Mouse (Mus musculus): ENCODE data around the gene Acer3. TPM values are rescaled to one million over a fixed set of nuclear protein-coding genes. Genes with fewer than 3 reads are reported as not detected.
"Not testable (repeated sequence)": the region's sequence is repeated elsewhere in the genome, so short reads cannot be mapped to it uniquely, and the experiment has no call there.

Gene Acer3
- polyA plus RNA-seq, 1 experiment from 2014 or later = 23.2 TPM

DNA sequence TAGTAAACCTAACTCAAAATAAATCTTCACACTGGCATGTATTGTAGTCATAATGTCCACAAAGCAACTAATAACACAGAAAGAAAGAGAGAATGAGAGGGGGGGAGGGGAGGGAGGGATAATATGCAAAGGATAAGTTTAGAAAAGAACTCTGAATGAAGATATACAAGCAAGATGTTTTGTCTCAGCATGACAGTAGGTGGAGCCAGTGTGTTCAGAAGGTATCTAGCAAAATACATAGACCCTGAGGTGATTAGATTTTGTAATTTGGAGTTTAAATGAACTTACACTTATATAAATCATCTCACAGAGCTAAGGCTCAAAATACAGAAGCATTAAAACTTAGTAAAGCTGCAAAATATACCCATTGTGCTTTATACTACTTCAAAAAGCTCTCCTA lies 44.7 kb downstream of the Acer3 start:
- no peak overlapping the region for H3K9ac ChIP-seq (ENCODE audit: low read depth, low read length)
- H3K4me2 ChIP-seq (ENCODE audit: low read depth, low read length) = no peak overlapping the region
- no peak overlapping the region for H3K27ac ChIP-seq (ENCODE audit: low read length)
- H3K36me3 ChIP-seq (ENCODE audit: control insufficient read depth, insufficient read depth) = no peaks in the 10 kb centered on the region
- no peak overlapping the region for H3K4me3 ChIP-seq (ENCODE audit: low read depth, low read length)
- no peaks in the 10 kb centered on the region for H3K9me3 ChIP-seq (replicated peaks; ENCODE audit: control insufficient read depth, low read length)
- no peaks in the 10 kb centered on the region for H3K4me1 ChIP-seq (ENCODE audit: control insufficient read depth, low read depth, low read length)
- H3K27me3 ChIP-seq (ENCODE audit: control insufficient read depth, insufficient read depth, low read depth, low read length) = no peaks in the 10 kb centered on the region
- no peak for ATAC-seq (ENCODE audit: low read depth)

DNA sequence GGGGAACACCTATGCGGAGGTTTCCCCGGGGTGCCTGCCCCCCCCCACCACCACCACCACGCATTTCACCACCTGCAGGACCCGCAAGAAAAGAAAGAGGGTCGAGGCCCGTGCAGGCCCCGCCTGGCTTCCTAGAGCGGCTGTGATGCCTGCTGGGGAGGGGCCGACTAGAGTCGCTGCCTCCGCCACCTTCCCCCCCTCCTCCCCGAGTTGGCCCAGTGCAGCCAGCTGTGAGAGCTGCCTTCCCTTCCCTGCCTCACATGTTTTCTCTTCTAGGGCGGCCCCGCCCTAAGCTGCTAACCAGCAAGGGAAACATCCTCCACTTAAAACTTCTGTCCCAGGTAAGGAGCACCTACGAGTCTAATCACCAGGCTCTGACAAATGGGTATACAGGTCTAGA lies 52.8 kb downstream of the Acer3 start:
- not testable (repeated sequence) for H3K9me3 ChIP-seq (replicated peaks; ENCODE audit: control insufficient read depth, low read length); H3K36me3 ChIP-seq (ENCODE audit: control insufficient read depth, insufficient read depth); H3K27me3 ChIP-seq (ENCODE audit: control insufficient read depth, insufficient read depth, low read depth, low read length); H3K4me2 ChIP-seq (ENCODE audit: low read depth, low read length); ATAC-seq (ENCODE audit: low read depth); H3K27ac ChIP-seq (ENCODE audit: low read length); H3K9ac ChIP-seq (ENCODE audit: low read depth, low read length); H3K4me3 ChIP-seq (ENCODE audit: low read depth, low read length); H3K4me1 ChIP-seq (ENCODE audit: control insufficient read depth, low read depth, low read length)
- WGBS (ENCODE audit: insufficient replicate concordance) = 61% methylated on average over 12 of the region's 15 CpGs

DNA sequence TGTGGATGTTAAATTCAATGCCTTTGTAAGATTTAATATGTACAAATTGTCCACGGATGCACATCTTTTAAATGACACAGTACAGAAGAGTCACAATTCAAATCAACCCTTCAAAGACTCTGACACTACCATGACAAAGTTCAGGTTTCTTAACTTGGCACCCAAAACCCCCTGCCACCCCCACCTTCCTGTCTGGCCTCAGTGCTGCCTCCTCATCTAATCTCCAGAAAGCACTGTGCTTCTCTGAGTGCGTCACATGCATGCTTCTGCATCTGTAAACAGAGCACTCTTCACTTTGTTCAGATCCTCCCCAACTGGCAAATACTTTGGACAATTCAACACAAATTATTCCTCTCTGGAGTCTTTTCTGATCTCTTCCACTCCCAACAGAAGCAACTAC lies 68.5 kb downstream of the Acer3 start:
- no peak overlapping the region for H3K4me3 ChIP-seq (ENCODE audit: low read depth, low read length)
- H3K27me3 ChIP-seq (ENCODE audit: control insufficient read depth, insufficient read depth, low read depth, low read length) = no peaks in the 10 kb centered on the region
- H3K9ac ChIP-seq (ENCODE audit: low read depth, low read length) = no peak overlapping the region
- no peak for ATAC-seq (ENCODE audit: low read depth)
- H3K36me3 ChIP-seq (ENCODE audit: control insufficient read depth, insufficient read depth) = peaks cover 5% of the 10 kb centered on the region; the same call in 1 of the 2 replicates
- no peaks in the 10 kb centered on the region for H3K4me1 ChIP-seq (ENCODE audit: control insufficient read depth, low read depth, low read length)
- no peaks in the 10 kb centered on the region for H3K9me3 ChIP-seq (replicated peaks; ENCODE audit: control insufficient read depth, low read length)
- 72% methylated on average over 2 of the region's 2 CpGs for WGBS (ENCODE audit: insufficient replicate concordance)
- H3K27ac ChIP-seq (ENCODE audit: low read length) = no peak overlapping the region
- no peak overlapping the region for H3K4me2 ChIP-seq (ENCODE audit: low read depth, low read length)

DNA sequence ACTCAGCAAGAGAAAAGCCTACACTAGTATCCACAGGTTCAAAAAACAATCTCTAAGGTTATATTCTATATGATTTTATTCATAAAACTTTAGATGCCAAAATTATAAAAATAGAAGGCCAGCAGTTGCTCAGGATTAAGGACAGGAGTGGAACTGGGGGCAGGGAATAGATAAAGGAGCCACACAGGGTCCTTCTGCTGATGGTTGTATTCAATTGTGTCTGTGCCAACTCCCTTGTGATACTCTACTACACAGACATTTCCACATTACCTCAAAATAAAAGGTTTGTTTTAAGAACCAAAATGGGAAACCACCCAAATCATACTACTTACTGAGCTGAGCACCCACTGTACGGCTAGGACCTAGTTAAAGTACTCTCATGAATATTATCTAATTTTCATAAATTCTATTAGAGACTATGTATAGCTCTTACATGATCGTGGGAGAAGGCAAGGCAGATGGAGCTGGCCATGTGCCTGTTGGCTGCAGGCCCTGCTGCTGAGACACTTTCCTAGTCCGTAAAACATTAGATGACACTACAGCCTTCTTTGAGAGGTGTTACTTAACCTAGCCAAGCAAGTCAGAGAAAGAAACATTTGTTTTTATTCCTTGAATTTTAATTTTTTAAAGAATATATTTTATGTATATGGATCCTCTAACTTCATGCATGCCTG lies 84.2 kb downstream of the Acer3 start:
- H3K27ac ChIP-seq (ENCODE audit: low read length) = no peak overlapping the region
- WGBS (ENCODE audit: insufficient replicate concordance) = 83% methylated on average over 3 of the region's 3 CpGs
- no peak for ATAC-seq (ENCODE audit: low read depth)

DNA sequence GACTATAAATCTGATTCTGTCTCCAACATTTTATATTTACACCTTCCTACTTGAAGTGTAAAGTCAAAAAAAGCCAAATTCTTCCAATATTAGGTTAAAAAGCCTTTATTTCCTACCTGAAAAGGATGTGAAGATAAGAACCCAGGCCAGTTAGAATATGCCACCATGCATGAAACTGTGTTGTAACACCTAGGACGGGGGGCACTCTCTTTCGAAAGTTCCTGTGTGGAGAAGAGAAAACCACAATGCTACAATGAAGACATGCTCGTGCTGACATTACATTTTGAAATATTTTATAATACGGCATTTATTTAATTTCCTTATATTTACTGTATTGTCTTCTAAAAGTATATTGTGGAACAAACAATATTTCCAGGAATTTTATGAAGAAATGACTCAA lies 97.2 kb downstream of the Acer3 start:
- Histone ChIP-seq H3K27me3 (ENCODE audit: control insufficient read depth, insufficient read depth, low read depth, low read length) (no peaks in the 10 kb centered on the region), H3K4me3 (ENCODE audit: low read depth, low read length) (no peak overlapping the region), H3K4me1 (ENCODE audit: control insufficient read depth, low read depth, low read length) (no peaks in the 10 kb centered on the region), H3K27ac (ENCODE audit: low read length) (no peak overlapping the region), H3K9ac (ENCODE audit: low read depth, low read length) (no peak overlapping the region), H3K4me2 (ENCODE audit: low read depth, low read length) (no peak overlapping the region), H3K36me3 (ENCODE audit: control insufficient read depth, insufficient read depth) (no peaks in the 10 kb centered on the region; the same call in 1 of the 2 replicates), H3K9me3 (replicated peaks; ENCODE audit: control insufficient read depth, low read length) (no peaks in the 10 kb centered on the region)
- 65% methylated on average over 4 of the region's 4 CpGs for WGBS (ENCODE audit: insufficient replicate concordance)
- no peak for ATAC-seq (ENCODE audit: low read depth)

More for the DNA sequence above, 84.2 kb downstream of the Acer3 start:
- Histone ChIP-seq H3K9ac (ENCODE audit: low read depth, low read length) (no peak overlapping the region), H3K4me1 (ENCODE audit: control insufficient read depth, low read depth, low read length) (no peaks in the 10 kb centered on the region), H3K27me3 (ENCODE audit: control insufficient read depth, insufficient read depth, low read depth, low read length) (no peaks in the 10 kb centered on the region), H3K4me2 (ENCODE audit: low read depth, low read length) (no peak overlapping the region), H3K9me3 (replicated peaks; ENCODE audit: control insufficient read depth, low read length) (no peaks in the 10 kb centered on the region), H3K36me3 (ENCODE audit: control insufficient read depth, insufficient read depth) (no peaks in the 10 kb centered on the region), H3K4me3 (ENCODE audit: low read depth, low read length) (no peak overlapping the region)

DNA sequence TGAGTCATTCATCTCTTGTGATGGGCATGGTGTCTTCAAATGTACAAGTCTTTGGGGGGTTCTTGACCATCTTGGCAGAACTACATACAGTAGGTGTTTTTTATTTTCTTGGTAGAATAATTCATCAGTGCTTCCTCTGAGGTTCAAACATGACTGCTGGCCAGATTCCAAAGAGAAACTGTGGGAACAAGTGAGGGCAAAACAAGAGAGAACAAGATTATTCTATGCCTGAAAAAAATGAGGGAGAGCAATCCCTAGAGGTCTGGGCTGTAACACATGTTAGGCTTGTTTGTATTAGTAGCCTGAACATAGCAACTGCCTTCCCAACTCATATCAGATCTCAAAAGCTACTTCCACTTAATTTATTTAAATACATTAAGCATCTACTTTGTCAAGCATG lies 104.3 kb downstream of the Acer3 start:
- Histone ChIP-seq H3K4me3 (ENCODE audit: low read depth, low read length) (no peak overlapping the region), H3K27me3 (ENCODE audit: control insufficient read depth, insufficient read depth, low read depth, low read length) (no peaks in the 10 kb centered on the region), H3K27ac (ENCODE audit: low read length) (no peak overlapping the region), H3K9ac (ENCODE audit: low read depth, low read length) (no peak overlapping the region), H3K4me2 (ENCODE audit: low read depth, low read length) (no peak overlapping the region), H3K4me1 (ENCODE audit: control insufficient read depth, low read depth, low read length) (no peaks in the 10 kb centered on the region), H3K36me3 (ENCODE audit: control insufficient read depth, insufficient read depth) (peaks cover 3% of the 10 kb centered on the region; the same call in 1 of the 2 replicates), H3K9me3 (replicated peaks; ENCODE audit: control insufficient read depth, low read length) (no peaks in the 10 kb centered on the region)
- ATAC-seq (ENCODE audit: low read depth) = no peak

DNA sequence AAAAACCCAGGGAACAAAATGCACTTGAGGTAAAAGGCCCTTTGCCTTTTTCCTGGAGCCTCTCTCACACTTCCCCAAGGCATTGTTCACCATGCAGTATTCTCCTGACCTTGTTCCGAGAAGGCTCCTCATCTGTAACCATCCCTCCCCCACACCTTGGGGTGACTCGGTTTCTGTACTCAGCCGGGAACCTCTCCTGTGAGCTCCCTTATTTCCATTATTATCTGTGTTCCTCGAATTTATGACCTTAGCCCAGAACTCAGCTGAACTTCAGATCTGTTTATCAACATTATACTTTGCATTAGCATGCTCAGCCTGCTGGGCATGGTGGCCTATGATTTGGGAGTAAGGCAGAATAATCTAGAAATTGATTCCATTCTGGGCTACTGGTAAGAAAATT lies 118.1 kb downstream of the Acer3 start:
- no peak overlapping the region for H3K4me2 ChIP-seq (ENCODE audit: low read depth, low read length)
- no peak overlapping the region for H3K4me3 ChIP-seq (ENCODE audit: low read depth, low read length)
- ATAC-seq (ENCODE audit: low read depth) = no peak
- H3K4me1 ChIP-seq (ENCODE audit: control insufficient read depth, low read depth, low read length) = no peaks in the 10 kb centered on the region
- H3K9me3 ChIP-seq (replicated peaks; ENCODE audit: control insufficient read depth, low read length) = no peaks in the 10 kb centered on the region
- no peak overlapping the region for H3K9ac ChIP-seq (ENCODE audit: low read depth, low read length)
- no peak overlapping the region for H3K27ac ChIP-seq (ENCODE audit: low read length)
- H3K36me3 ChIP-seq (ENCODE audit: control insufficient read depth, insufficient read depth) = no peaks in the 10 kb centered on the region
- no peaks in the 10 kb centered on the region for H3K27me3 ChIP-seq (ENCODE audit: control insufficient read depth, insufficient read depth, low read depth, low read length)
- 67% methylated on average over 4 of the region's 4 CpGs for WGBS (ENCODE audit: insufficient replicate concordance)

DNA sequence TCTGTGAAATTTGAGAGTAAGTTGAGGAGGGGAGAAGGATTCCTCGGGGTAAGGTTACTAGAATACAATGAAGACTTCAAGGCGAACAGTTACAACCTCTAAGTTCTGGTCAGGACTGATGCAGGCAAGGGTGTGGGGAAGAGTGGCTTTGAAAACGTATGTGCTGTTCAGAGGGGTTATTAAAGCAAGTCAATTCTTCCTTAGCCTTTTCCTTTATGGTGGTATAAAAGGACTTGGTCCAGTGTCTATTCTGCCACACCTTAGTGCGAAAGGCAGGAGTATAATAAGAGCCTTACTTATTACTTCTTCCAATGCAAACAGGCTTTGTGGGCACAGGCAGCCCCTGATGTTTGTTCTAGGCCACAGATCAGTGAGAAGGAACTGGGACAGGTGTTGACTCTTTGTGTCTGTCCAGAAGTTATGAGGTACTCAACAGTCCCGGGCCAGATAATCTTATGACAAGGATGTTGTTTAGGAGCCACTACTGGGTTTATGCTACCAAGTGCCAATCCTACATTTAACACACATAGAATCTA lies 119.4 kb downstream of the Acer3 start:
- Histone ChIP-seq H3K9ac (ENCODE audit: low read depth, low read length) (no peak overlapping the region), H3K4me2 (ENCODE audit: low read depth, low read length) (no peak overlapping the region), H3K4me1 (ENCODE audit: control insufficient read depth, low read depth, low read length) (no peaks in the 10 kb centered on the region), H3K4me3 (ENCODE audit: low read depth, low read length) (no peak overlapping the region), H3K27me3 (ENCODE audit: control insufficient read depth, insufficient read depth, low read depth, low read length) (peaks cover 2% of the 10 kb centered on the region), H3K36me3 (ENCODE audit: control insufficient read depth, insufficient read depth) (no peaks in the 10 kb centered on the region), H3K9me3 (replicated peaks; ENCODE audit: control insufficient read depth, low read length) (no peaks in the 10 kb centered on the region), H3K27ac (ENCODE audit: low read length) (no peak overlapping the region)
- whole genome bisulfite sequencing (ENCODE audit: insufficient replicate concordance) = 62% methylated on average over 5 of the region's 5 CpGs
- ATAC-seq (ENCODE audit: low read depth) = no peak

DNA sequence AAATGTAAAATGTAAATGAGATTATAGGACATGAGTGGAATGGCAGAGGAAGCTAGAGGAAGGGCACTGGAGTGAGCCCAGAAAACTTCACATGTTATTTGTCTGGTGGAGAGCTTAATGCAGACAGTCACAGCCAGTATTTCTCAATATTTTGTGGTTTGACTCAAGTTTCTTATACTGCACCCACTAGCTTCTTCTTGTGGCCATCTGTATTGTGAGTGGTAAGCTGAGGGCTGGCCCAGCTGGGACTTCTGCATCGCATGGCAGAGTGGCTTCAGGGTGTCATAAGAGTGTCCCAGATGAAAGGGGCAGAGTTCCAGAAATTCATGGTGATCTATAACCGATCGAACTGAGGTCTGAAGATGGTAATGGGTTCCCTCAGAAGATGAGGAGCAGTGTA lies 120.6 kb downstream of the Acer3 start:
- H3K27me3 ChIP-seq (ENCODE audit: control insufficient read depth, insufficient read depth, low read depth, low read length) = peaks cover 10% of the 10 kb centered on the region
- no peak overlapping the region for H3K4me2 ChIP-seq (ENCODE audit: low read depth, low read length)

More for the DNA sequence above, 120.6 kb downstream of the Acer3 start:
- H3K4me3 ChIP-seq (ENCODE audit: low read depth, low read length) = no peak overlapping the region
- no peaks in the 10 kb centered on the region for H3K4me1 ChIP-seq (ENCODE audit: control insufficient read depth, low read depth, low read length)
- no peaks in the 10 kb centered on the region for H3K36me3 ChIP-seq (ENCODE audit: control insufficient read depth, insufficient read depth)
- no peak overlapping the region for H3K9ac ChIP-seq (ENCODE audit: low read depth, low read length)
- H3K9me3 ChIP-seq (replicated peaks; ENCODE audit: control insufficient read depth, low read length) = no peaks in the 10 kb centered on the region
- WGBS (ENCODE audit: insufficient replicate concordance) = 64% methylated on average over 3 of the region's 3 CpGs
- ATAC-seq (ENCODE audit: low read depth) = no peak
- no peak overlapping the region for H3K27ac ChIP-seq (ENCODE audit: low read length)

All from liver, embryonic 16.5 days (tissue).